ENCODE assay signal across 23 mouse cellular contexts in genomic region chr2:76548171-76548570, GRCm38 (mm10).
DNase-seq lines count a peak whose midpoint lies in the region; ATAC-seq and TF ChIP-seq lines count a peak whose summit lies in the region.
"Had no signal": no experiment of that assay in that cellular context is flagged by ENCODE, and none has a peak within 500 bp of the region (broad histone marks: within the 10 kb centered on the region; RNA-seq: fewer than 3 reads in every experiment).

No protein-coding gene starts in this region.

- no peaks in the 10 kb centered on the region for H3K36me3 ChIP-seq in lung, postnatal 0 days (ENCODE audit: insufficient read depth, low read length)
- H3K36me3 ChIP-seq: heart, embryonic 13.5 days; limb, embryonic 15.5 days; liver, embryonic 13.5 days; midbrain, embryonic 13.5 days had no signal

- H3K4me3 ChIP-seq in lung, adult 2 months (replicated peaks; ENCODE audit: extremely low read depth, low read depth, low read length), result no peak overlapping the region
- no peak overlapping the region for H3K4me3 ChIP-seq in lung, postnatal 0 days (ENCODE audit: low read depth, low read length)
- H3K4me3 ChIP-seq: heart, embryonic 13.5 days; hindbrain, embryonic 10.5 days; hindbrain, embryonic 15.5 days; limb, embryonic 10.5 days; limb, embryonic 15.5 days; liver, embryonic 13.5 days; midbrain, embryonic 13.5 days; neural tube, embryonic 13.5 days had no signal

- no peak overlapping the region for H3K4me2 ChIP-seq in lung, postnatal 0 days (replicated peaks; ENCODE audit: low read depth, low read length)
- H3K4me2 ChIP-seq: heart, embryonic 13.5 days; hindbrain, embryonic 15.5 days; limb, embryonic 15.5 days; liver, embryonic 13.5 days; midbrain, embryonic 13.5 days; neural tube, embryonic 13.5 days had no signal

- ATAC-seq in lung, postnatal 0 days, result peak; percentile 95
- ATAC-seq: CD4-positive, CD25-positive, alpha-beta regulatory T cell, adult 4 months; forebrain, embryonic 14.5 days; midbrain, embryonic 13.5 days had no signal

- H3K9ac ChIP-seq in lung, postnatal 0 days (replicated peaks; ENCODE audit: low read depth), result no peak overlapping the region
- H3K9ac ChIP-seq: heart, embryonic 13.5 days; hindbrain, embryonic 15.5 days; limb, embryonic 15.5 days; liver, embryonic 13.5 days; midbrain, embryonic 13.5 days; neural tube, embryonic 13.5 days had no signal

- H3K27me3 ChIP-seq in lung, postnatal 0 days (replicated peaks; ENCODE audit: insufficient read depth, low read length), result no peaks in the 10 kb centered on the region
- H3K27me3 ChIP-seq: heart, embryonic 13.5 days; hindbrain, embryonic 15.5 days; limb, embryonic 15.5 days; liver, embryonic 13.5 days; midbrain, embryonic 13.5 days; neural tube, embryonic 13.5 days had no signal

- peaks cover 2% of the 10 kb centered on the region; the same call in 1 of the 2 replicates for H3K4me1 ChIP-seq in lung, adult 2 months (ENCODE audit: control insufficient read depth, insufficient read depth, low read length)
- no peaks in the 10 kb centered on the region for H3K4me1 ChIP-seq in lung, postnatal 0 days (ENCODE audit: insufficient read depth, low read depth, low read length)
- H3K4me1 ChIP-seq: heart, embryonic 13.5 days; hindbrain, embryonic 10.5 days; hindbrain, embryonic 15.5 days; limb, embryonic 10.5 days; limb, embryonic 15.5 days; liver, embryonic 13.5 days; midbrain, embryonic 13.5 days had no signal

- peak; percentile 8 to 40 for DNase-seq in urinary bladder, adult 18-20 months (ENCODE audit: low spot score in 2 of 2)
- no peak for DNase-seq in urinary bladder, adult 2 months (ENCODE audit: low spot score)
- DNase-seq in lung, adult 2 months, result peak; percentile 51
- DNase-seq in lung, postnatal 0 days (ENCODE audit: low spot score), result peak; percentile 92
- peak; percentile 43 to 63 for DNase-seq in lung, postnatal 4 days
- no peak for DNase-seq in thymus, postnatal 10 days (ENCODE audit: low spot score in 2 of 2)
- no peak for DNase-seq in adrenal gland, postnatal 36 days
- DNase-seq: cerebellum, adult 2 months; cerebellum, postnatal 14 days; heart, postnatal 10 days; kidney, adult 18-20 months; kidney, postnatal 4 days; liver, embryonic 13.5 days had no signal

- peak; percentile 97 for TF ChIP-seq EP300 in lung, postnatal 0 days (IDR thresholded peaks at IDR 0.05)

- WGBS in lung, adult 2 months, result 66% methylated on average over 10 of the region's 10 CpGs
- 38% methylated on average over 10 of the region's 10 CpGs for WGBS in lung, postnatal 0 days

- no peak for TF ChIP-seq CTCF in lung, adult 2 months (IDR thresholded peaks at IDR 0.05; ENCODE audit: insufficient read depth, low read length)
- TF ChIP-seq CTCF in lung, postnatal 0 days (IDR thresholded peaks at IDR 0.05), result no peak

- H3K27ac ChIP-seq in lung, postnatal 0 days (ENCODE audit: low read length), result 0 out of 2 replicates have a peak overlapping the region, but pooled peaks have one; percentile 49
- H3K27ac ChIP-seq: heart, embryonic 13.5 days; hindbrain, embryonic 10.5 days; hindbrain, embryonic 15.5 days; limb, embryonic 10.5 days; limb, embryonic 15.5 days; liver, embryonic 13.5 days; macrophage; midbrain, embryonic 13.5 days; neural tube, embryonic 13.5 days had no signal

- H3K9me3 ChIP-seq in lung, postnatal 0 days (ENCODE audit: low read length), result no peaks in the 10 kb centered on the region
- H3K9me3 ChIP-seq: heart, embryonic 13.5 days; hindbrain, embryonic 10.5 days; hindbrain, embryonic 15.5 days; limb, embryonic 10.5 days; limb, embryonic 15.5 days; liver, embryonic 13.5 days; midbrain, embryonic 13.5 days; neural tube, embryonic 13.5 days had no signal

- no peak for TF ChIP-seq POLR2A in lung, adult 2 months (IDR thresholded peaks at IDR 0.05; ENCODE audit: borderline replicate concordance, extremely low read depth, low read depth, low read length)

Comparison
In these comparisons a context has a peak if more than half of its experiments do, and no peak if none do; other contexts are left out.
1. DNase-seq: peak in urinary bladder, adult 18-20 months (2 of 2), lung, adult 2 months (single experiment), lung, postnatal 0 days (single experiment) and lung, postnatal 4 days (2 of 2); none in urinary bladder, adult 2 months (single experiment), thymus, postnatal 10 days (0 of 2) and adrenal gland, postnatal 36 days (0 of 2).